Mouse (Mus musculus) heart, postnatal 10 days (tissue): Measurements from ENCODE around the gene Gng12. TPM values are rescaled to one million over a fixed set of nuclear protein-coding genes. Genes with fewer than 3 reads are reported as not detected.
A peak's percentile ranks its signal among the peaks of the same experiment; 100 is the strongest.
"Not testable (repeated sequence)": the region's sequence is repeated elsewhere in the genome, so short reads cannot be mapped to it uniquely, and the experiment has no call there.

Source experiments
- DNase-seq, 2 experiments: peaks; one replicate each; pipeline ENCODE4 v3.0.0; 2021
- intact Hi-C: fragments of 180-260 bp; cut with DNase I; formaldehyde crosslinking; loops from one replicate; pipeline ENCODE4 v1.15.1; 2025
- total RNA-seq, 2 experiments: library from RNA; stranded (reverse); gene quantifications; 2 replicates each; pipeline ENCODE4 v1.2.3; 2021

Gng12 gene
- total RNA-seq = 10 to 100 TPM; 63.9 to 66.8 TPM

GRCm38 (mm10) chr6:66896119-66896920 is at the start of gene Gng12:
Gene Gng12 (plus strand): TSS chr6:66896397.
- DNase-seq = peak; percentile 91
- intact Hi-C loops = loop anchor here (2.0 to 5.0 kb wide), 4 partner anchors 58 to 371 kb away; partner anchors contain the start of gene Gadd45a

DNA sequence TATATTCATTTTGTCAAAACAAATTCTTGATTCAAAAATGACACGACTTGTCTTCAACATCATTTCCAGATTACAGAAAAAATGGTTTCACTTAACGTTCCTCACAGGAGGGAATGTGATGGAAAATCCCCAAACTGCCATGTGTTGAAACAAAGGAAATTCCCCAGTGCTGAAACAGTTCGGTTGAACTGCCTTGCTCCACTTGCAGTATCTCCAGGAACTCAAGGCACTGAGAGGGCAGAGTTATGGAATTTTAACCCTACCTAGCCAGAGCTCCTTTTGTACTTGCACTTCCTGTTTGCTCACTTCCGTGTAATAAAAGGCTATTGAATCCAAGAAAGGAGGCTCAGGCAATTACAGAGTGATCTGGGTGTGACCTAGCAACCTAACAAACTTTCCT is 47.3 kb upstream of the Gng12 start:
- no peak for DNase-seq
- intact Hi-C loops = no loop called here

DNA sequence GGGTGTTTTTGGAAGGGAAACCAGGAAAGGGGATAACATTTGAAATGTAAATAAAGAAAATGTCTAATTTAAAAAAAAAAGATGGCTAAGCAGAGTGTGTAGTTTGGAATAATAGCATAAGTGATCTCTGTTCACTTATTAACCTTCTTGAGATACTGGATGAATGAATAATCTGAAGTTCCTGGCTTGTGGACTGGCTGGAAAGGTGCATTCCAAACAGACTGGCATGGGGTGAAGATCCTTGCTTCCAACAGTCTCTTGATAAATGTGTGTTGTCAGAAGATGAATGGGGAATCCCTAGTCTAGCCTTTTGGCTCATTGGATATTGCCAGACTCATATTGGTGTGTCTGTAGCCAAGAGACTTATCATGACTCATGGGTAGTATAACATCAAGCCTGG is 40.0 kb upstream of the Gng12 start:
- intact Hi-C loops = no loop called here
- no peak for DNase-seq

DNA sequence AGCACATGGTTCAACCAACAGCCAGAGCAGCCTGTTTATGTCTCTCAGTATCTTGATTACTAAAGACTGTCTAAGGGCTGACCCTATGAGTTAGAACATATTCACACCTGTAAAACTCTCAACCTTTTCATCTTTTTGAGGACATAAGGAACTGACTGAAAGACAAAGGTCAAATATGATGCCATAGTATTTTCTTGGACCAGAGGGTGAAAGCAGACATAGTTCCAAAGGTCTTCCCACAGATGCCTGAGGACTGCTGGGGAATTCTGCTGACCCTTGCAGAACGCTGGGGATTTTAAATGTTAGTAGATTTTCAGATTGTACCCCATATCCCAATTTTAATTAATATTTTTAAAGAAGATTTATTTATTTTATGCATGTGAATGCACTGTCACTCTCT is 37.8 kb upstream of the Gng12 start:
- no peak for DNase-seq
- intact Hi-C loops = no loop called here

DNA sequence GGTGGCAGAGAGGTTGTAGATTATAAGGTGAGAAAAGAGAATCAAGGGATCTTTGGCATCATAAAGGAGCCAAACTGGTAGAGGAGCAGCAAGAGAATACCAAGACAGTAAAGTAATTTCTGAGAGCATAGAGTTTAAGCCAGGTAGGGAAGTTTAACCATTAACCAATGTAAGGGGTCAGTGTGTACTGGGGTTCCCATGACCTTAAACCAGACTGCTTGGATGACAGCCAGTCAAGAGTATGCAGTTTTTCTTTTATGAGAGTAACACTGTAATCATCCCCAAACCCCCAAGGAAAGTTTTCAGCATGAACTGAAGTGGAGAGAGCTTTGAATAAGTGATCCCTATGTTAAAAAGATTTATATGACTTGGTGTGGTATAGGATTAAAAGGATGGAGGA is 36.8 kb upstream of the Gng12 start:
- intact Hi-C loops = no loop called here
- no peak for DNase-seq

DNA sequence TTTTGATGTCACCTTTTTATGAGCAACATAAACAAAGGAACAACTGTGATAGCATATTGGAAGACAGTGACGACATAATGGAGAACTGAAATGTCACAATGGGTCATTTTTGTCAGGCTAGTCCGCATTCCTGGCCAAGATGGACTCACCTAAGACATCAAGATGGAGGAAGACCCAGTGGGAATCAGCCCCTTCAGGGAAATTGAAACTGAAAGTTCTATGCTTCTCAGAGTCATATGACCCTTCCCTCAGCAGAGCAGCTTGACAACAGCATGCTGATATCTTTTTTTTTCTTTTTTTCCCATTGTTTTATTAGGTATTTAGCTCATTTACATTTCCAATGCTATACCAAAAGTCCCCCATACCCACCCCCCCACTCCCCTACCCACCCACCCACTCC is 31.7 kb upstream of the Gng12 start:
- intact Hi-C loops = no loop called here
- DNase-seq = no peak

GRCm38 (mm10) chr6:66866295-66866694 is 29.9 kb upstream of the Gng12 start:
- DNase-seq = no peak
- intact Hi-C loops = no loop called here

- intact Hi-C loops = not testable (repeated sequence)
These were observed 19.1 kb upstream of the Gng12 start for GRCm38 (mm10) chr6:66877048-66877447.

GRCm38 (mm10) chr6:66890349-66891158 is 5.6 kb upstream of the Gng12 start:
- intact Hi-C loops = no loop called here
- DNase-seq = no peak

More at GRCm38 (mm10) chr6:66877048-66877447, 19.1 kb upstream of the Gng12 start:
- not testable (repeated sequence) for DNase-seq

- intact Hi-C loops = no loop called here
- no peak for DNase-seq
These were observed 2.2 kb upstream of the Gng12 start for GRCm38 (mm10) chr6:66893950-66894349.

DNA sequence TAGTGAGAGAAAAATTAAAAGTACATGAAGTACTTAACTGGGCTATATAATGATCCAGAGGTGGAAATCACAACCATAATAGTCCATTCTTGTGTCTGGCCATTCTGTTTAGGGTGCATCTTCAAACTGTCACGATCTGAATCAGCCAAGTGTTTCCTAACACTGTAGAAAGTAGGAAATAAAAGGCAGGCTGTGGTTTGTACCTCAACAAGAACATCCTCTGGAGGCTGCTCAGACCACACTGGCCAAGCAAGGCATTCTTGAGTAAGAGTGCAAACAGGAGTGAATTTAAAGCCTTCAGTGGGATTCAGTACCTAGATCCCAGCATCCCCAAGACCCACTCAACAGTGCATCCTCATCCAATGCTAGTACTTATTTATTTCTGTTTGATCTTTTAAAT is 1.2 kb upstream of the Gng12 start:
- intact Hi-C loops = loop anchor here (5.0 kb wide), 2 partner anchors 262 to 372 kb away; no protein-coding TSS in a partner anchor

DNA sequence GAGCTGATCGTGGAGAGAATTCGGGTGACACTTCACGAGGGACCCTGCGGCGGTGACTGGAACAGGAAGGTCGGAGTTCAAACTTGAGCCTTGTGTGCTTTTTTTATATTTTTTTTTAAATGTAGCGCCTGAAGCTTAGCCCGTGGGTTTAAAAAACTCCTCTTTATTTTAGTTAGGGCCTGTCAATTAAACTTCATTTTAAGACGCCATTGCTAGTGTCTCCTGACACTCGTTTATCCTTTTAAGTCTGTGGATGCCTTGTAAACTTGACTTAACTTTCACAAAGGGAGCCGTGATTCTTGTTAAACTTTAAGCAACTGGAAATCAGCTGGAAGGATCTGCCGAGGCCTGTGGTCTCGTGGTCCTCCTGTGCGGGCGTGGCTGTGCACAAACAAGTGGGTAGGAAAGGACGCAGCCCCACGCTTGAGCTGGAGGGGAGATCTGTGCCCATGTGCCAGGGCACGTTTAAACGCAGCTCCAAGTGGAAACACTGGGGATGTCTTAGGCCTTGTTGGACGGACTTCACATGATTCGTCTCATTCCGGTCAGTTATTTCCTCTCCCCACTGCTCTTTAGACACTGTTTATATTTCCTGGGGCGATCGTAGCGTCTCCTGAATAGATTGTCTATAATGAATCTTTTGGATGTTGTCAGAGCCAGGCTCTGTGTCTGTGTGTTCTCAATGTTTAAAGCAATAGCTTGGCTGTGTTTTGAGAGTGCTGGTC is 886 bp downstream of the Gng12 start:
- DNase-seq = peak; percentile 30 to 46
- intact Hi-C loops = loop anchor here (2.0 to 5.0 kb wide), 4 partner anchors 58 to 370 kb away; partner anchors contain the start of gene Gadd45a

More for the DNA sequence above, 1.2 kb upstream of the Gng12 start:
- no peak for DNase-seq

- intact Hi-C loops = loop anchor here (2.0 to 5.0 kb wide), 4 partner anchors 57 to 369 kb away; partner anchors contain the start of gene Gadd45a
- DNase-seq = no peak
These were observed 1.8 kb downstream of the Gng12 start for GRCm38 (mm10) chr6:66897994-66898393.

DNA sequence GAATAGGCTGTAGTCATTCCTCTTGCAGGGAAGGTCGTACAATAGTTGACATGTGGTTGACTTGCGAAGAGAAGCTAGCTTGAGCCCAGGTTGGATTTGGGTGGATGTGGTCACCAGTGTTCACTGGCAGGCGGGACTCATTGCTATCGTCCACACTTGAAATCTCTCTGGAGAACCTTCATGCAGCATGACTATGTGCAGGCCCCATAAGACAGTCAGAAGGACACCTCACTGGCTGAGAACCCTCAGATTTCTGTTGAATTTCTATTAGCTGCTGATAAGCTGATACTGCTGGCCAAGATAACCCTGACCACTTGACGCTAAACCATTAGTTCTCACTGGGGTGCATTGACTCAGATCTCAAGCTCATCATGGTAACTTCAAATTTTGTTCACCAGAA is 5.7 kb downstream of the Gng12 start:
- intact Hi-C loops = no loop called here
- no peak for DNase-seq

DNA sequence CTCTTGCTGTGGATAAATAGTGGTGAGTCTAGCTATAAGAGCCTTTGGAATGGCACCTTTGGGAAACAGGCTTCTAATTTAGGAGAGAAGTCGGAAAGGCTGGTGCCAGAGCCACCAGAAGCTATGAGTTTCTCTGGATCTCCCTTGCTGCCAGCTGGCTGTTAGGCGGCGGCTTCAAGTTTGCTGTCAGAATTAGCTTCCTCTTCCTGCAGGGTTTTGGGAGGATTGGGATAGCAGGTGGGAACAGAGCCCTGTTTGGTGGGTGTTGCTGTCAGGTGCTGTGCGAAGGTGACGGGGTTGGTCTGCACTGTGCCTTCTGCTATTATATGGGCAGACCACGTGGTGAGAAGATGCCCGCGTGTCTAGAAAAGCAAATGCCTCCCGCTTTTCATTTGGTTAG is 7.0 kb downstream of the Gng12 start:
- no peak for DNase-seq
- intact Hi-C loops = no loop called here

DNA sequence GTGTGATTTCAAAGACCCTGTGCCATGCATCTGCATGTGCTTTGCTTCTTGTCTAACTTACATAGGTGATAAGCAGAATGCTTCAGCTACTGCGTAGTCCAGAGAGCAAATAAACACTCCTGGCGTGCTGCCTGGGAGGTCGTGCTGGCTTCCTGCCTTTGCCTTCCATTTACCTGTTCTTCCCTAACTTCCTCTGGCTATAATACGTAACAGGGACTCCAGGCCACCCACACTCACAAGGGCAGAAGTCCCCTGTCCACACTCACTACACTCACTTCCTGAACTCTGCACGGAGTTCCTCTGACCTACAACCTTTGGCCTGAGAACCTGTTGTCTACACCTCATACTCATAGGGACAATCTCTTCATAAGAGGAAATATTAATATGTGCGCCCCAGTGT is 7.5 kb downstream of the Gng12 start:
- intact Hi-C loops = no loop called here
- DNase-seq = no peak

DNA sequence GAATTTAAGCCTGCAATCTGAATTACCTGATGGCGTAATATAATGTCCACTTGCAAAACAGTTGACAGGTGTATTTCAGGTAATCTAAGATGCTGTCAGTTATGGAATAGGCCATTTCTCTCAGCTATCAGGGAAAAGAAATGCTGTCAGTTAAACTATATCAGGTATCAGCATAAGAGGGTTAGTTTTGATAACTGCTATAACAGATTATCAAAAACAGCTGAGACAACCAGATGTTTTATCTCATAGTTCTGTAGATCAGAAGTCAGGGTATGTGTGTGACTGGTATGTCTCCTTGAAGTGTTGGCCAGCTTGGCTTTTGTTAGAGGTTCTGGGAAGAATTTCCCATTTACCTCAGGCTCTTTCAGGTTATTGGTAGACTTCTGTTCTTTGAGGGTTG is 10.0 kb downstream of the Gng12 start:
- intact Hi-C loops = no loop called here
- no peak for DNase-seq

GRCm38 (mm10) chr6:66908327-66908973 is 12.3 kb downstream of the Gng12 start:
- intact Hi-C loops = no loop called here
- no peak for DNase-seq

GRCm38 (mm10) chr6:66910493-66911435 is 14.6 kb downstream of the Gng12 start:
- intact Hi-C loops = no loop called here

More at GRCm38 (mm10) chr6:66910493-66911435, 14.6 kb downstream of the Gng12 start:
- peak; percentile 29 to 31 for DNase-seq
